Mouse (Mus musculus): ENCODE data around the gene Ski.

Ski gene

DNA sequence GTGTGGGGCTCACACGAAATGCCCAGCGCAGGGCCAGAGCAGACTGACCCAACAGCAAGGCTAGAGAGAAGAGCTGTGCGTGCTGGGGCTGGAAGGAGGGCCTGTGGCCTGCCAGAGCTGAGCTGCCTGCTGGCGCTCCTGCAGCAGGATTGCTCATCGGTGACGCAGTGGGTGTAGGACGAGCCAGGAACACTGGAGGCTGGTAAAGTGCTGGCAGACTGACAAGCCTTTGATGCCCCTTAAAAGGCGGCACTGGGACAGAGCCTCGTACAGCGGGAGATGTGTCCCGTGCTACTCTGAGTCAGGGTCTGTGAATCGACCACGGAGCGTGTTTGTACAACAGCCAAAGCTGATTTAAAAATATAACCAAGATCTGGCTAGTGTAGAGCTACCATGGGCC is 92.4 kb downstream of the Ski start:
- DNase-seq (ENCODE audit: low read depth, low spot score), result no peak

- peak; percentile 37 for DNase-seq (ENCODE audit: low read depth, low spot score)
Observed at GRCm38 (mm10) chr4:155129132-155129917, 93.1 kb downstream of the Ski start.

GRCm38 (mm10) chr4:155128411-155128810 is 94.0 kb downstream of the Ski start:
- no peak for DNase-seq (ENCODE audit: low read depth, low spot score)

DNA sequence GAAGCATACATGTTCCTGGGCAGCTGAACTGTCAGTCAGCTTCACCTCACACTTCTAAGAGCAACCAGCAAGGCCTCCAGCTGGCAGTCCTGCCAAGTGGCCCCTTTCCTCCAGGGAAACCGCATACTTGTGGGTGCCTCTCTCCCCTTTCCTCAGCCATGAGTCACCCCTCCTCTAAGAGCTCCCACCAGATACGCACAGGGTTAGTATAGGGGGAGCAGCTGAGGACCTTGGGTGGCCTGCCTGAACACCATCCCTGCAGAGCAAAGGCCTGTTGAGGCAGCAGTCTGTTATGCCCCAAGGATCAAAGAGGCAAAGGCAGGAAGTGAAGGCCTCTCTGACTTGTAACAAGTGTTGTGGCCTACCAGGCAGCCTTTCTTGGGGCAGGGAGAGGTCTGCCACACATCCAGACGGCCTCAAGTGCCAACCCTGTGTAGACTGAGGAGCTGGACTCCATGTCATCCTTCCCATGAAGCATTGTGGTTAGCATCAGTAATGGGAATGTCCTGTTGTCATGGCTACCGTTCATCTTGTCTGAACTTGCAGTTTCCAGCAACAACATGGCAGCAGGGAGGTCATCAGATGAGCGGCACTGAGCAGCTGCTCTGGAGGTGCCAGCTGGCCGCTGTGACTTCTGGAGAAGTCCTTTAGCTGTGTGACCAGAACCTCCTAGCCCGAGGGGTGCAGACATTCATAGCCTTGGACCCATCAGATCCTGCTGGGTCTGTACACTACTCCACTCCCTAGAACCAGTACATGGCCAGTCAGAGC is 95.6 kb downstream of the Ski start:
- DNase-seq (ENCODE audit: low read depth, low spot score), result no peak

DNA sequence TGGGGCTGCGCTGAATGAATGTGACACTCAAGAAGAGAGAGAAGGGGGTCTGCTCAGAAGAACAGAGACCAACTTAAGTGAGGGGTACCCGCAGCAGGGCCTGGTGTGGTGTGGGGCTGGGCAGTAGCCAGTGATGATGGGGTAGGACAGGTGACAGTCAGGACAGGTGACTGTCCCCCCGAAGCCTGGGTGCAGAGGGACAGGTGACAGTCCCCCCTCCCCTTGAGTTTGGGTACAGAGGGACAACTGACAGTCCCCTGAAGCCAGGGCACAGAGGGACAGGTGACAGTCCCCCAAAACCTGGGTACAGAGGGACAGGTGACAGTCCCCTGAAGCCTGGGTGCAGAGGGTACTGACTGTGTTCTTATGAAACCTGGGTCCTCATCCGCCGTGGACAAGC is 96.2 kb downstream of the Ski start:
- DNase-seq (ENCODE audit: low read depth, low spot score), result no peak

DNA sequence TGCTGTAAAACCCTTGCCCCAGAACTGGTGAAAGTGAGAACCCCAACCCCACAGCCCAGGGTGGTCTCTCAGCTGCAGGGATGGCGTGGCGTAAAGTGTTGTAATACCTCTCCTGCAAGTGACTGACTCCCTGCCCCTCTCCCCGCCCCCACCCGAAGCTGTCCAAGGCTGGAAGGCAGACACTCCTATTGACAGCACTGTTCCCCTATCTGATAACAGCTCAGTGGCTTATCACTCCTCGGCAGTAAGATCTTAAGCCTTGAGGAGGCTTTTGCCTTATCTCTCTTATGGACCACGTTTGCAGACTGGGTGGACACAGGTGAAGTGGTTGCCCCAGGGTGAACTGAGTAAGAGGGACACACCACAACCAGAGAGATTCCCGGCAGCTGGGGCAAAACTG is 97.1 kb downstream of the Ski start:
- DNase-seq (ENCODE audit: low read depth, low spot score), result no peak

GRCm38 (mm10) chr4:155123868-155124534 is 98.4 kb downstream of the Ski start:
- peak; percentile 49 for DNase-seq (ENCODE audit: low read depth, low spot score)

DNA sequence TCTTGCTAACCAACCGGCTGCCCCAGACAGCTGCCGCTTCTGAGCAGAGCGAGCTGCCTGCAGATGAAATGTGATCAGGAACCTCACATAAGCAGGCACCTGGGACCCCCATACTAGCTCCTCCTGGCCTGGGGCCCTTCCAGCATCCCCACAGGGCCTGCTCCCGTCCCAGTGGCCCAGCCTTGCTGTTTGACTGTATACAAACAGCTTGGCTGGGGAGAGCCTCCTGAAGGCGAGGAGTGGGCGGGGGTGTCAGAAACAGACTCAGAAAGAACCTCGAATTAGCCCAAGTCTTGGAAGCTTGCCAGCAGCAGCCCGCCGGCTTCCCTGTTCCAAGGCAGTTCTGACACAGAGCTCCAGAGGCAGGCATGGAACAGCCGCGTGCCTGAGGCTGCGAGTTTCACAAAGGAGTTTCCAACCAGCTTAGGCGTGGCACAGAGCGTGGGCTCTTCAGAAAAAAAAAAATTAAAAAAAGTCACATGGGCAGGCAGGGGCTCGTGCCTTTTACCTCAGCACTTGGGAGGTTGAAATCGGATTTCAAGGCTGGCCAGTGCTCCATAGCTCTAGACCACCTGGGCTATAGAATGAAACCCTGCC is 99.8 kb downstream of the Ski start:
- DNase-seq (ENCODE audit: low read depth, low spot score), result peak; percentile 75

GRCm38 (mm10) chr4:155121915-155122443 is 100.4 kb downstream of the Ski start:
- DNase-seq (ENCODE audit: low read depth, low spot score), result no peak

- DNase-seq (ENCODE audit: low read depth, low spot score), result peak; percentile 31
Observed at GRCm38 (mm10) chr4:155121222-155121621, 101.2 kb downstream of the Ski start.

DNA sequence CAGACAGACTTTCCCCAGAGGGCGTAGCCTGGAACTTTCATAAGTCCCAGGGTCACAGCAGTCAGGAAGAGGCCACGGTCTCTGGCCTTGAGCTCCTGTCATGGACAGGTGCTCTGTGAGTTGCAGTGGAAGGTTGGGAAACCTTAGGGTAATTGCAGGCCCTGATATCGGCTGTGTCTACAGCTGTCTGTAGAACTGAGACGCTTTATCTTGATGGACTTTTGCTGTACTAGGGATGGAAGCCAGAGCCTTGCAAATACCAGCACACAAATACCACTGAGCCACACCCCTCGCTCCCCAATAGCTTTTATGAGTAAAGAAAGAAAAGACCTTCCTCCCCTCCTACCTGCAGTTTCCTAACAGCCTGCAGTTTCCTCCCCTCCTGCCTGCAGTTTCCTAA is 101.8 kb downstream of the Ski start:
- DNase-seq (ENCODE audit: low read depth, low spot score), result peak; percentile 37

DNA sequence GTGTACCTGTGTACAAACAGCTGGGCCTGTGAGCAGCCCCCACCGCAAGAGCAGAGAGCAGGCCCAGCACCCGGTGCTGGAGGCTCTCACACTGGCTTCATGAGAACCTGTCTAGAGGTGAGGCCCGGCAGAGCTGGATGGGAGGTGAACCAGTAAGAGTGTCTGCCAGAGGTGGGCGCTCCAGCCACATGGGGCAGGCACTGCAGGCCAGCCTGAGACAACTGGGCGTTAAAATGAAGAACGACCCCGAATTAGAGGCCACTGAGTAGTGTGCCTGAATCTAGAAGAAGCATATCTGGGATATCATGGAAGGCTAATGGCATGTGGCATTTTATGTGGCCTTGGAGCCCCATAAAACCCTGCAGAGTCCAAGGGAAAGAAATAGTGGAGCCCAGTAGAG is 102.4 kb downstream of the Ski start:
- no peak for DNase-seq (ENCODE audit: low read depth, low spot score)

- DNase-seq (ENCODE audit: low read depth, low spot score), result peak; percentile 32
Observed at GRCm38 (mm10) chr4:155118278-155118677, 104.1 kb downstream of the Ski start.

- no peak for DNase-seq (ENCODE audit: low read depth, low spot score)
Observed at GRCm38 (mm10) chr4:155117396-155117978, 104.9 kb downstream of the Ski start.

GRCm38 (mm10) chr4:155116607-155117006 is 105.8 kb downstream of the Ski start:
- DNase-seq (ENCODE audit: low read depth, low spot score), result no peak

GRCm38 (mm10) chr4:155113766-155114410 is 108.5 kb downstream of the Ski start:
- peak; percentile 73 for DNase-seq (ENCODE audit: low read depth, low spot score)

DNA sequence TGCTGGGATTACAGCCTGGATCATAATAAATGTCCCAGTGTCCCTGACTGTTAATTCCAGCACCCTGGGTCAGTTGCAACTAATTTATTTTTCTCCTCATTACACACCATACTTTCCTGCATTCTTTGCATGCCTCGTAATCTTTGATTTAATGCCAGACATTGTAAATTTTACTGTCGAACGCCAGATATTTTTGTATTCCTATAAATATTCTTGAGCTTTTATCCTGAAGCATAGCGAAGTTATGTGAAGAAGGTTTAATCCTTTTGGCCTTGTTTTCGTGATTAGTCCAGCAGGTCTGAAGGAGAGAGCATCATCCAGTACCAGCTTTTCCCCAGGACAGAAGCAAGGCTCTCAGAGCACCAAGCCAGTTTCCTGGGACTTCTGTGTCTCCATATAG is 112.9 kb downstream of the Ski start:
- no peak for DNase-seq (ENCODE audit: low read depth, low spot score)

DNA sequence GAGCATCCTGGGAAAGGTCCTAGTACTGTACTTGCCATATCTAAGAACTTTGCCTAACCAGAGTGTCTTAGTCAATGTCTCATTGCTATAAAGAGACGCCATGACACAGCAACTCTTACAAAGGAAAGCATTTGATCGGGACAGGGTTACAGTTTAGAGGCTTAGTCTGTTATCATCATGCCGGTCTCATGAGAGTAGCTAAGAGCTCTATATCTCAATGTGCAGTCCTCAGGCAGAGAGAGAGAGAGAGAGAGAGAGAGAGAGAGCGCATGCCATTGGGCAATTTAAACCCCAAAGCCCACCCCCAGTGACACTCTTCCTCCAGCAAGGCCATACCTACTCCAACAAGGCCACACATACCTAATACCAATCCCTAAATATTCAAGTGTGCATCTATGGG is 114.5 kb downstream of the Ski start:
- DNase-seq (ENCODE audit: low read depth, low spot score), result no peak

Measured in ZHBTc4 (cell line).